Mouse (Mus musculus): Measurements from ENCODE around the gene Jph4. TPM values are rescaled to one million over a fixed set of nuclear protein-coding genes. Genes with fewer than 3 reads are reported as not detected.
A peak's percentile ranks its signal among the peaks of the same experiment; 100 is the strongest.

Jph4 gene
- polyA plus RNA-seq, 1 experiment from 2014 or later = 19.9 TPM

DNA sequence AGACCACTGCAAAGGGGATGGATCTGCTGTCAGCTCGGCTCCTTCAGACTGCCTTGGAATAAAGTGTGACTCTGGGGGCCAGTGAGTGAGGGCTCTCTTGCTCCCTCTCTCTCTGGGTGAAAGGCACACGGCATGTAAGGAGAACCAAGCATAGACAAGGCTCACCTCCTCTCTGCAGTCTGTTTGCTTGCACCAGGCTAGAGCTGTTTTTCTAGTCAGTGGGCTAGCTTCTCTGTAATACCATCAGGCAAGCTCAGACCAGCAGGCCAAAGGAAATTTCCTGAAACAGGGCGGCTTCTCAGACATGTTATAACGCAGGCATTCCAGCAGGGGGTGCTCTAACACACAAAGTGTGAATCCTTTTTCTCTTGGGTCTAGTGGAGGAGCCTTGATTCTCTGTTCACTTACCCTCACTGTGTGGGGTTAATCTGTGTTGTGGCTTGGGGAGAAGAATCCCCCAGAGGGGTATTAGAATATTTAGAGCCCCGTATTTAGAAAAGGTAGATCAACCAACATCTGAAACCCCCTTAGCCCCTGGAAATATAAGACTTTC lies 31.7 kb upstream of the Jph4 start:
- peaks cover 16% of the 10 kb centered on the region for H3K4me1 ChIP-seq (replicated peaks)
- 21% methylated on average over 5 of the region's 5 CpGs for WGBS
- H3K27me3 ChIP-seq = no peaks in the 10 kb centered on the region
- H3K9ac ChIP-seq (replicated peaks) = no peak overlapping the region; the same call in 1 of the 2 replicates
- H3K27ac ChIP-seq = 0 out of 2 replicates have a peak overlapping the region, but pooled peaks have one; percentile 56
- H3K9me3 ChIP-seq = no peaks in the 10 kb centered on the region
- H3K4me2 ChIP-seq (replicated peaks) = no peak overlapping the region
- H3K4me3 ChIP-seq (replicated peaks) = no peak overlapping the region
- peak; percentile 78 for ATAC-seq
- H3K36me3 ChIP-seq = no peaks in the 10 kb centered on the region

DNA sequence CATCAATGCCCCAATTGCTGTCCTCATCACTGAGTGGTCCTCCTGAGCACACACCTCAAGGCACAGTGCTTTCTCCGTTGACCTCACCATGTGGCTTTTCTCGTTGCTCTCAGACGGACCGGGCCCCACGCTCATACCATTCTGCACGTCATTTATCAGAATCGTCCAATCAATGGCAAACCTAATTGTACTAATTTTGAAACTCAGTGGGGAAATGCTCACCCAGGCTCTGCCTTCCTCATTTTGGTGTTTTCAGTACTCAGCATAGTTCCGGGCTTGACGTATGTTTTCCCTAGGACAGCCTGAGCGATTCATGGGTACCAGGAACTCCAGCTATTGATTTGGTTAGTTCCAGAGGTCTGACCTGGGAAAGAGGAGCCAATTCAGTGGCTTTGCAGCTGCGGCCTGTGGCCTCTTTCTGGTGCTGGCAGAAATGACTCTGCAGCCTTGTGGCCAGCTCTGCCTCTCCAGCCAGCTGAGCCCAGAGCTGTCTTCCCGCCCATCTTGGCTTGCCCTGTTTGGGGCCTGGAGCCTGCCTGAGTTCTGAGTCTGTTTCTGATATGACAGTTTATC lies 30.2 kb upstream of the Jph4 start:
- Histone ChIP-seq H3K27me3 (no peaks in the 10 kb centered on the region), H3K36me3 (no peaks in the 10 kb centered on the region), H3K4me2 (replicated peaks) (no peak overlapping the region), H3K27ac (no peak overlapping the region), H3K4me3 (replicated peaks) (no peak overlapping the region), H3K9ac (replicated peaks) (no peak overlapping the region), H3K9me3 (no peaks in the 10 kb centered on the region), H3K4me1 (replicated peaks) (peaks cover 14% of the 10 kb centered on the region)
- 93% methylated on average over 12 of the region's 12 CpGs for WGBS
- ATAC-seq = no peak

DNA sequence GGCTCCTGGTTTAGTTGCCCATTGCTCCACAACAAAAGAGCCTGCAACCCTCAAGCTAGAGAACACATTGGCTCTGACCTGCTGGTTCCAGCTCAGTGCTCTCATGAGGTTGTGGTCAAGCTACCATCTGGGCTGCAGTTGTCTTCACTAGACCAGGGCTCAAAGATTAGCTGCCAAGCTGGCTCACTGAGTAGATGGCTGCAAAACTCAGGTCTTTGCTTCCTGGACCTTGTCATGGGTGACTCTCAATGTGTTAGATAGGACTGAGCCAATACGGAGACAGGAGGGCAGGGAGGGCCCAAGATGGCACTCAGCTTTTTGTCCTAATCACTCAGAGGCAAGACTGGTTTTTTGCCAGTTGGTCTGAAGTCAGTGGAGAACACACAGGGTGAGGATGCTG lies 29.6 kb upstream of the Jph4 start:
- Histone ChIP-seq H3K9ac (replicated peaks) (no peak overlapping the region), H3K27me3 (no peaks in the 10 kb centered on the region), H3K9me3 (no peaks in the 10 kb centered on the region), H3K4me3 (replicated peaks) (no peak overlapping the region), H3K27ac (no peak overlapping the region), H3K36me3 (no peaks in the 10 kb centered on the region), H3K4me1 (replicated peaks) (peaks cover 14% of the 10 kb centered on the region), H3K4me2 (replicated peaks) (no peak overlapping the region)
- no peak for ATAC-seq
- WGBS = 90% methylated on average over 1 of the region's 1 CpGs

DNA sequence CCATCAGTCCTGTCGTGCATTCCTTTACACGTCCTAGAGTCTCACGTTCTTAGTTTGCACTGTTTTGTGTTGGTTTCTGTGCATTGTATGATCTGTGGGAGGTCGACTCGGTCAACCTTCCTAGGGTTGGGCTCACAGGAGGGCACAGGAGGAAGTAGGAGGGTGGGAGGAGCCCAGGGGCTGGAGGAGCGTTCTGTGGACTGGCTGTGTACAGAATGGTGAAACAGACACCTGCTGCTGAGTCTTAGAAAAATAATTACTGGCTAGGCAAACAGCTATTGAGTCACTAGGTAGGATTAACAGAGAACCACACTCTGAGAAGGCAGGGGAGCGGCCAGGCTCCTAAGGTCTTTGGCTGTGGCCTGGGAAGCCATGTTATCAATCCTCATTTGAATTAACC lies 22.6 kb upstream of the Jph4 start:
- Histone ChIP-seq H3K27ac (no peak overlapping the region), H3K36me3 (no peaks in the 10 kb centered on the region), H3K4me3 (replicated peaks) (no peak overlapping the region), H3K9me3 (no peaks in the 10 kb centered on the region), H3K27me3 (no peaks in the 10 kb centered on the region), H3K4me2 (replicated peaks) (no peak overlapping the region), H3K4me1 (replicated peaks) (no peaks in the 10 kb centered on the region), H3K9ac (replicated peaks) (no peak overlapping the region)
- WGBS = 42% methylated on average over 7 of the region's 7 CpGs
- ATAC-seq = no peak

DNA sequence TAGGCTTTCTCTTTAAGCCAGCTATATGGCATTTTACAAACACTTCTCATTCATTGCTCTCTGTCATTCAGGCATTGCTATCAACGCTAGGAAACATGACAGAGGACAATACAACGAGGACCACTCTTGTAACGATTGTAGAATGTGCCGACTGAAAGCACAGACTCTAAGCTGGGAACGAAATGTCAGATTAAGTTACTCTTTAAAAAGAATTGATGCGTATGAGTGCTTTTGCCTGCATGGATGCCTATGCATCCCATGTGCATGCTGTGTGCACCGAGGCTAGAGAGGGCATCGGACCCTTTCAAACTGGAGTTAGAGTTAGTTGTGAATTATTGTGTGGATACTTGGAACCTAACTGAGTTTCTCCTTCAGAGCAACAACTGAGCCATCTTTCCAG lies 18.9 kb upstream of the Jph4 start:
- Histone ChIP-seq H3K9me3 (no peaks in the 10 kb centered on the region), H3K4me2 (replicated peaks) (no peak overlapping the region), H3K4me1 (replicated peaks) (no peaks in the 10 kb centered on the region), H3K27me3 (no peaks in the 10 kb centered on the region), H3K4me3 (replicated peaks) (no peak overlapping the region), H3K27ac (no peak overlapping the region), H3K36me3 (no peaks in the 10 kb centered on the region), H3K9ac (replicated peaks) (no peak overlapping the region)
- ATAC-seq = no peak
- 67% methylated on average over 8 of the region's 8 CpGs for WGBS

DNA sequence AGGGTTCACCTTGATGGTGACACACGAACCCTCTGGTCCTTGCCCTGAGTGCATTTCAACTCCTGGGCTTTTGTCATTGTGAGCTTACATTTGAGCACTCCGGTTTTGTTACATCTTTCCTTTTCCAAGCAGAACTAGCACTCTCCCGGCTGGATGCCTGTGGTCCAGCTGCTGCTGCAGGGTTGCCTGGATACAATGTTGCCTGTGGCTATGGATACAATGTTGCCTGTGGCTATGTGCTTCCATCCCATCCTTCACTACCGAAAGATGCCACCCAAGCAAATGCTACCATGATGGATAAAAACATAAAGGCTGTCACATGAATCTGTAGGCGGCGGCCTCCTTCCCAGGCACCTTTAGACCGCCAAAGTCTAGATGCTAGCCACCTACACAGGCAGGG lies 9.8 kb upstream of the Jph4 start:
- 68% methylated on average over 7 of the region's 7 CpGs for WGBS
- H3K27ac ChIP-seq = no peak overlapping the region
- H3K36me3 ChIP-seq = no peaks in the 10 kb centered on the region

DNA sequence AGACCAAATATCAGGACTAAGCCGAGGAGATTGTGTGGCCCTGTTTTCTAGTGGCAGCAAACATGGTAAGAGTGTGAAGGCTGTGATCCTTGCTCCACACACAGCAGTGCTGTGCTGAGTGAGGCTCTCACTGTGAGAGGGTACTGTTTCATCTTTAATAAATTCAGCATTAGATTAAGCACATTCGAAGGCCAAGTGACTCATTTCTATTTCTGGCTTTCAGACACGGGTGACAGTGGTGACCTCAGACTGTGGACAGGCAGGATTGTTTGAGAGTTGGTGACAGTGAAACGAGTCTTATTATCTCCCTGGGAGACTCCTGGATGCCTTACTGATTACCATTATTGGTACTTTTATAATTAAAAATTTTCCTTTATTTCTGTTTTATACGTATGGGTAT lies 9.0 kb upstream of the Jph4 start:
- no peaks in the 10 kb centered on the region for H3K9me3 ChIP-seq
- 89% methylated on average over 5 of the region's 5 CpGs for WGBS
- H3K27me3 ChIP-seq = no peaks in the 10 kb centered on the region
- H3K4me2 ChIP-seq (replicated peaks) = no peak overlapping the region
- H3K27ac ChIP-seq = no peak overlapping the region
- no peak overlapping the region for H3K4me3 ChIP-seq (replicated peaks)
- no peaks in the 10 kb centered on the region for H3K36me3 ChIP-seq
- H3K9ac ChIP-seq (replicated peaks) = no peak overlapping the region
- no peak for ATAC-seq
- H3K4me1 ChIP-seq (replicated peaks) = peaks cover 15% of the 10 kb centered on the region

More for the DNA sequence above, 9.8 kb upstream of the Jph4 start:
- Histone ChIP-seq H3K27me3 (no peaks in the 10 kb centered on the region), H3K9ac (replicated peaks) (no peak overlapping the region), H3K4me2 (replicated peaks) (no peak overlapping the region), H3K4me3 (replicated peaks) (no peak overlapping the region), H3K9me3 (no peaks in the 10 kb centered on the region), H3K4me1 (replicated peaks) (peaks cover 15% of the 10 kb centered on the region)
- ATAC-seq = no peak

DNA sequence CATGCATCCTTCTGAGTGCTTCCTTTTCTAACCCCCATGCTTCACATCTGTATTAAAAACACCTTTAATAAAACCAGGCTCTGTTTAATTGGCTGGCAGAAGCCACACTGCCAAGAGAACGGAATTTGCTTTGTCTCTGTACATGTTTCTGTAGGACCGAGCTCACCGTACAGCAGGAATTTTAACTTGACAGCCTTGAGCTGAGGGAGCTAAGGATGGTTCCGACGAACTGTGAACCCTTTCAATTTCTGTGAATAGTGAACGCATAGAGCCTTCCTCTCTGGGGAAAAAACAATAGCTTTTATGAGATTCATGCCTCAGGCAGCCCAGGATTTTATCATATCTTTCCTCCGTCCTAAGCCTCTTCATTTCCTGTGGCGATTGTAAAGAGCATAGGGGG lies 5.6 kb upstream of the Jph4 start:
- ATAC-seq = peak; percentile 55
- 22% methylated on average over 8 of the region's 8 CpGs for WGBS
- Histone ChIP-seq H3K27me3 (peaks cover 3% of the 10 kb centered on the region; the same call in 1 of the 2 replicates), H3K9ac (replicated peaks) (peak overlapping the region; percentile 52), H3K4me1 (replicated peaks) (peaks cover 17% of the 10 kb centered on the region), H3K9me3 (no peaks in the 10 kb centered on the region), H3K4me2 (replicated peaks) (peak overlapping the region; percentile 41), H3K36me3 (no peaks in the 10 kb centered on the region), H3K4me3 (replicated peaks) (no peak overlapping the region), H3K27ac (peak overlapping the region; percentile 84)

DNA sequence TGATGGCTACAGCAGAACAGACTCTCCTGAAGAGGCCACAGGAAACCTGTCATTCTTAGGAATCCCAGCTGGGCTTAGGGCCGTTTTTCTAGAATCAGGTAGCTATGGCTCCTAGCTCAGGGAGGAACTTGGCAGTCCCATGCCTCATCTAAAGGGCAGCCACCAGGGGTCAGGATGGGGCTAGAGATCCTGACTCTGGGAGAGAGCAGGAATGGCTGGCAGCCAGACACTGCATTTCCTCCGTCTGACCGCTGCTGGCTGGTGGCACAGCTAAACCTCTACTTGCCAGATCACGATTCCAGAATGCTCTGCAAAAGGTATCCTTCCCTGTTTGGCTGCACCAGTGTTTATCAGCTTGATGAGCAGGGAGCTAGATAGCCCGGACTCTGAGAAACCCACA lies 5.2 kb upstream of the Jph4 start:
- Histone ChIP-seq H3K9ac (replicated peaks) (peak overlapping the region; percentile 52), H3K27me3 (peaks cover 4% of the 10 kb centered on the region; the same call in 1 of the 2 replicates), H3K4me2 (replicated peaks) (peak overlapping the region; percentile 41), H3K4me3 (replicated peaks) (no peak overlapping the region), H3K27ac (peak overlapping the region; percentile 84), H3K36me3 (no peaks in the 10 kb centered on the region), H3K4me1 (replicated peaks) (peaks cover 22% of the 10 kb centered on the region), H3K9me3 (no peaks in the 10 kb centered on the region)
- peak; percentile 92 for ATAC-seq
- WGBS = 5% methylated on average over 5 of the region's 5 CpGs

DNA sequence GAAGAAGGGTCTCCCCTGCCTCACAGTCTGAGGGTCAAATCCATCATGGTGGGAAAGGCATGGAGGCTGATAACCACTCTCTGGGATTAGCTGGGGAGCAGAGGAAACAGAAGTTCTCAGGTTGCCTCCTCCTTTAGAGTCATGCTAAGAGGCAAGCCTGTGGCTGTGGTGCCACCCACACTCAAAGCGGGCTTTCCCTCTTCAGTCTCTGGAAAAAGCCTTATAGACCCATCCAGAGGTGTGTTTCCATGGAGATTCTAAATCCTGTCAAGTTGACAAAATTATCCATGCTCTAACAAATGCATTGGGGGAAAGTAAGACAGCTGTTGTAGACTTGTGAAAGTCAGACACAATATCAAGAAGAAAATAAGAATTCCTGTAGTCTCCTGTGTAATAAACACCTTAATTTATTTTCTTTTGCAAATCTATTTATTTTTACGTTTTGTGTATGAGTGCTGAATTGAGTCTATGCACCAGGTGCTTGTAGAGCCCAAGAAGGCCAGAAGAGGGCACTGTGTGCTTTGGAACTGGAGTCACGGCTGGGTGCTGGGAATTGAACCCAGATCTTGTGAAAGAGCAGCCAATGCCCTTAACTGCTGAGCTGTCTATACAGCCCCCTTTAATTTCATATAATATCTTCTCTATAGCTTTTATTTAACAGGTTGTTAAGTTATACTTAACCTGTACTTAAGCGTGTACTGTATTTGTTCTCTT lies 2.8 kb upstream of the Jph4 start:
- H3K4me1 ChIP-seq (replicated peaks) = peaks cover 43% of the 10 kb centered on the region
- no peaks in the 10 kb centered on the region for H3K9me3 ChIP-seq
- 66% methylated on average over 4 of the region's 4 CpGs for WGBS
- H3K27me3 ChIP-seq = peaks cover 4% of the 10 kb centered on the region; the same call in 1 of the 2 replicates
- no peak overlapping the region for H3K9ac ChIP-seq (replicated peaks)
- no peak overlapping the region for H3K27ac ChIP-seq
- no peak for ATAC-seq
- H3K36me3 ChIP-seq = no peaks in the 10 kb centered on the region
- H3K4me3 ChIP-seq (replicated peaks) = no peak overlapping the region
- H3K4me2 ChIP-seq (replicated peaks) = no peak overlapping the region

DNA sequence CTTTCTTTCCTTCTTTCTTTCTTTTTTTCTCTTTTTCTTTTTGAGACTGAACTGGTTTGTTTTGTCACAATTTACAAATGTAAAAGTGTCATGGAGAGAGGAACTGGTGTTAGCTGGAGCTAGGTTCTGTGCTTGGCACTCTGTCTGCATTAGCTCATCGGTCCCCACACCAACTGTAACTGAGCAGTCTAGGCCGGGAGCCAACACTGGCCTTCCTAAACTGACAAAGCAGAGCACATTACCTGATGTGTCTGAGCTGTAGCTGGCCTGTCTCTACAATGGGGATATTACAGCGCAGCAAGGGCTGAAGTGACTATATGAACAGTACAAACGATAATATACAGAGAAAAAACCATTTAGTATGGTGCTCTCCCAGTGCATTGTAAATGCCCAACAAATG lies 2.1 kb upstream of the Jph4 start:
- no peak overlapping the region for H3K4me2 ChIP-seq (replicated peaks)
- WGBS = 84% methylated on average over 4 of the region's 4 CpGs
- H3K27me3 ChIP-seq = peaks cover 9% of the 10 kb centered on the region
- H3K4me1 ChIP-seq (replicated peaks) = peaks cover 50% of the 10 kb centered on the region
- H3K36me3 ChIP-seq = no peaks in the 10 kb centered on the region
- no peak overlapping the region for H3K9ac ChIP-seq (replicated peaks)
- H3K4me3 ChIP-seq (replicated peaks) = no peak overlapping the region
- no peaks in the 10 kb centered on the region for H3K9me3 ChIP-seq
- no peak for ATAC-seq
- no peak overlapping the region for H3K27ac ChIP-seq

DNA sequence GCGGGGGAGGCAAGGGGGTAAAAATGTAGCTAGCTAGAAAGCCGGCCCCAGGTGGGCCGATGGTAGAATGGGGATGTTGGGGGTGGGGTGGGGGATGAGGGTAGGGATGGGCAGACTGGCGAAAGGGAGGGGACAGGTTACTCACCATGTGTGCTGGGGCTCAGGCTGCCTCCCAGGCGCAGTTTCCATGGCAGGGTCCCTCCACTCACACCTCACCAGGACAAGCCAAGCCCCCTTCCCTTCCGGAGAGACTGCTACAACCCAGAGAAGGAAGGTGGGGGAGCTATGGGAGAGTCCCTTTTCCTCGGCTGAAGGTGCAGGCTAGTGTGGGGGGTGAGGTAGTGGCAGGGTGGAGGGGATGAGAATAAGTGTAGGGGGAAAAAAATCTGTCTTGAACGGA lies 889 bp downstream of the Jph4 start:
- Histone ChIP-seq H3K4me1 (replicated peaks) (peaks cover 59% of the 10 kb centered on the region), H3K27ac (peak overlapping the region; percentile 93), H3K4me2 (replicated peaks) (peak overlapping the region; percentile 95), H3K9me3 (no peaks in the 10 kb centered on the region), H3K9ac (replicated peaks) (peak overlapping the region; percentile 88), H3K36me3 (peaks cover 10% of the 10 kb centered on the region), H3K4me3 (replicated peaks) (peak overlapping the region; percentile 81), H3K27me3 (peaks cover 33% of the 10 kb centered on the region)
- WGBS = 2% methylated on average over 8 of the region's 8 CpGs
- peak; percentile 44 for ATAC-seq

Measured in midbrain, embryonic 13.5 days (tissue).